Comparison of ENCODE assay signal across 8 mouse cellular contexts in genomic region chr13:71105229-71105838, GRCm38 (mm10).
DNase-seq lines count a peak whose midpoint lies in the region; ATAC-seq lines count a peak whose summit lies in the region.

No protein-coding gene starts in this region.

- H3K4me2 ChIP-seq in intestine, embryonic 15.5 days (replicated peaks): peak overlapping the region; percentile 59
- H3K4me2 ChIP-seq in stomach, embryonic 15.5 days: peak overlapping the region; percentile 59

- ATAC-seq in megakaryocyte, adult 5-6 weeks (ENCODE audit: poor library complexity, severe bottlenecking): no peak
- ATAC-seq in intestine, embryonic 15.5 days: peak; percentile 73
- ATAC-seq in stomach, embryonic 15.5 days (ENCODE audit: insufficient read depth, low FRiP score, low read depth): 0 out of 2 replicates have a peak, but pooled peaks have one; percentile 68

- H3K4me1 ChIP-seq in megakaryocyte, embryonic 14.5 days: no peaks in the 10 kb centered on the region; the same call in none of the 2 replicates
- no peaks in the 10 kb centered on the region for H3K4me1 ChIP-seq in intestine, embryonic 15.5 days (replicated peaks)
- peaks cover 25% of the 10 kb centered on the region for H3K4me1 ChIP-seq in midbrain, embryonic 10.5 days
- H3K4me1 ChIP-seq in stomach, embryonic 15.5 days: peaks cover 4% of the 10 kb centered on the region; the same call in 1 of the 2 replicates

- peak; percentile 91 for DNase-seq in cerebellum, postnatal 14 days
- DNase-seq in frontal cortex, postnatal 25 days (ENCODE audit: low spot score in 2 of 2): peak; percentile 65 to 75
- DNase-seq in left cerebral cortex, postnatal 10 days (ENCODE audit: extremely low spot score in 1 of 2, low spot score in 2 of 2): peak; percentile 71 to 81
- DNase-seq in midbrain, embryonic 10.5 days (ENCODE audit: low spot score): peak; percentile 86

- 14% methylated on average over 18 of the region's 18 CpGs for WGBS in intestine, embryonic 15.5 days
- WGBS in midbrain, embryonic 10.5 days: 12% methylated on average over 18 of the region's 18 CpGs
- 14% methylated on average over 18 of the region's 18 CpGs for WGBS in stomach, embryonic 15.5 days

- no peak overlapping the region for H3K27ac ChIP-seq in intestine, embryonic 15.5 days
- H3K27ac ChIP-seq in midbrain, embryonic 10.5 days (replicated peaks): peak overlapping the region; percentile 74
- H3K27ac ChIP-seq in stomach, embryonic 15.5 days: no peak overlapping the region

- H3K9me3 ChIP-seq in megakaryocyte, embryonic 14.5 days: peaks cover 4% of the 10 kb centered on the region; the same call in 1 of the 2 replicates
- no peaks in the 10 kb centered on the region for H3K9me3 ChIP-seq in intestine, embryonic 15.5 days
- no peaks in the 10 kb centered on the region for H3K9me3 ChIP-seq in midbrain, embryonic 10.5 days (replicated peaks)
- H3K9me3 ChIP-seq in stomach, embryonic 15.5 days: no peaks in the 10 kb centered on the region

- no peak overlapping the region for H3K9ac ChIP-seq in intestine, embryonic 15.5 days
- H3K9ac ChIP-seq in stomach, embryonic 15.5 days: no peak overlapping the region

- no peaks in the 10 kb centered on the region for H3K27me3 ChIP-seq in megakaryocyte, embryonic 14.5 days (replicated peaks)
- 0 out of 2 replicates have a peak, but pooled peaks cover 2% of the 10 kb centered on the region for H3K27me3 ChIP-seq in intestine, embryonic 15.5 days (replicated peaks)
- H3K27me3 ChIP-seq in midbrain, embryonic 10.5 days (ENCODE audit: low read depth, poor library complexity, severe bottlenecking): peaks cover 60% of the 10 kb centered on the region
- no peaks in the 10 kb centered on the region for H3K27me3 ChIP-seq in stomach, embryonic 15.5 days (replicated peaks)

- H3K36me3 ChIP-seq in megakaryocyte, embryonic 14.5 days (replicated peaks; ENCODE audit: low read length): no peaks in the 10 kb centered on the region
- H3K36me3 ChIP-seq in intestine, embryonic 15.5 days: no peaks in the 10 kb centered on the region
- H3K36me3 ChIP-seq in midbrain, embryonic 10.5 days: no peaks in the 10 kb centered on the region
- no peaks in the 10 kb centered on the region for H3K36me3 ChIP-seq in stomach, embryonic 15.5 days

- intact Hi-C loops in left cerebral cortex, postnatal 10 days (cut with DNase I): loop anchor here (5.0 to 10.0 kb wide), 4 partner anchors 132 to 1519 kb away; partner anchors contain the start of gene Irx2

- peak overlapping the region; percentile 71 for H3K4me3 ChIP-seq in megakaryocyte, embryonic 14.5 days (replicated peaks)
- H3K4me3 ChIP-seq in intestine, embryonic 15.5 days (replicated peaks): peak overlapping the region; percentile 19
- H3K4me3 ChIP-seq in midbrain, embryonic 10.5 days: peak overlapping the region; percentile 44
- peak overlapping the region; percentile 26 for H3K4me3 ChIP-seq in stomach, embryonic 15.5 days (replicated peaks)

Comparison
In these comparisons a context has a peak if more than half of its experiments do, and no peak if none do; other contexts are left out.
1. H3K4me3 ChIP-seq: peak in every context shown above with its lines; median percentile 71 in megakaryocyte, embryonic 14.5 days; 44 in midbrain, embryonic 10.5 days; 26 in stomach, embryonic 15.5 days; 19 in intestine, embryonic 15.5 days.